Mouse (Mus musculus) hindbrain, embryonic 12.5 days (tissue): ENCODE results near the gene Gm10974. TPM values are rescaled to one million over a fixed set of nuclear protein-coding genes. Genes with fewer than 3 reads are reported as not detected.
A peak's percentile ranks its signal among the peaks of the same experiment; 100 is the strongest.

Source experiments
- ATAC-seq: fragments of 200-750 bp; cut with Nextera tagmentation; 2 replicates; pipeline ENCODE4 v1.8.0; 2017; ENCODE audit warnings: moderate TSS enrichment; ENCODE audit not compliant: low FRiP score
- H3K27ac ChIP-seq: fragments of 300-500 bp; sonication (generic); 2 replicates; pipeline ENCODE4 v1.5.1; 2016; ENCODE audit warnings: mild to moderate bottlenecking
- H3K27me3 ChIP-seq: fragments of 300-500 bp; sonication (generic); 2 replicates; pipeline ENCODE4 v1.6.1; 2016; ENCODE audit warnings: mild to moderate bottlenecking
- H3K36me3 ChIP-seq: fragments of 300-500 bp; sonication (generic); 2 replicates; pipeline ENCODE4 v1.6.1; 2016; ENCODE audit warnings: mild to moderate bottlenecking
- H3K4me1 ChIP-seq: fragments of 300-500 bp; sonication (generic); 2 replicates; pipeline ENCODE4 v1.6.1; 2016
- H3K4me2 ChIP-seq: fragments of 300-500 bp; sonication (generic); replicated peaks from 2 replicates; pipeline ENCODE4 v1.6.1; 2016; ENCODE audit warnings: mild to moderate bottlenecking
- H3K4me3 ChIP-seq: fragments of 300-500 bp; sonication (generic); 2 replicates; pipeline ENCODE4 v1.5.1; 2016; ENCODE audit warnings: mild to moderate bottlenecking
- H3K9ac ChIP-seq: fragments of 300-500 bp; sonication (generic); 2 replicates; pipeline ENCODE4 v1.6.1; 2016; ENCODE audit warnings: mild to moderate bottlenecking, moderate library complexity
- H3K9me3 ChIP-seq: fragments of 300-500 bp; sonication (generic); replicated peaks from 2 replicates; pipeline ENCODE4 v1.6.1; 2016; ENCODE audit warnings: mild to moderate bottlenecking
- WGBS: fragments of 180-500 bp; shearing (Covaris S2); methylation state at CpG from one replicate; pipeline ENCODE4 v1.1.7; 2016; 5-methylcytosine and 5-hydroxymethylcytosine counted together
- polyA plus RNA-seq: library from polyadenylated mRNA; unstranded; fragments of >200 nt; fragmentation: Nextera tagmentation; extraction: Ambion mirVana; gene quantifications from 2 replicates; pipeline ENCODE4 v1.2.1, GENCODE M21; 2016

Gm10974 gene
- polyA plus RNA-seq, 1 experiment from 2014 or later: not detected

- H3K4me2 ChIP-seq: peak overlapping the region; percentile 97
- no peak overlapping the region for H3K27ac ChIP-seq
- peaks cover 19% of the 10 kb centered on the region for H3K27me3 ChIP-seq
- peaks cover 17% of the 10 kb centered on the region for H3K4me1 ChIP-seq
- H3K36me3 ChIP-seq: no peaks in the 10 kb centered on the region
- WGBS: 12% methylated on average over 28 of the region's 28 CpGs
- H3K9ac ChIP-seq: no peak overlapping the region
- H3K9me3 ChIP-seq: no peaks in the 10 kb centered on the region
- H3K4me3 ChIP-seq: peak overlapping the region; percentile 59
- peak; percentile 78 for ATAC-seq
Measured at GRCm38 (mm10) chr7:66388621-66389532, 23.2 kb downstream of the Gm10974 start.

- no peak overlapping the region for H3K27ac ChIP-seq
- no peaks in the 10 kb centered on the region for H3K27me3 ChIP-seq
- no peaks in the 10 kb centered on the region for H3K9me3 ChIP-seq
- no peak overlapping the region for H3K9ac ChIP-seq
- no peaks in the 10 kb centered on the region for H3K36me3 ChIP-seq
- WGBS: 31% methylated on average over 3 of the region's 3 CpGs
- ATAC-seq: no peak
- 0 out of 2 replicates have a peak, but pooled peaks cover 2% of the 10 kb centered on the region for H3K4me1 ChIP-seq
- H3K4me3 ChIP-seq: no peak overlapping the region
- no peak overlapping the region for H3K4me2 ChIP-seq
Measured at GRCm38 (mm10) chr7:66397288-66397687, 31.6 kb downstream of the Gm10974 start.

- Histone ChIP-seq H3K9ac (no peak overlapping the region), H3K36me3 (no peaks in the 10 kb centered on the region), H3K4me3 (no peak overlapping the region), H3K4me1 (0 out of 2 replicates have a peak, but pooled peaks cover 6% of the 10 kb centered on the region), H3K9me3 (no peaks in the 10 kb centered on the region), H3K27me3 (no peaks in the 10 kb centered on the region), H3K27ac (no peak overlapping the region), H3K4me2 (no peak overlapping the region)
- ATAC-seq: no peak
- 65% methylated on average over 8 of the region's 8 CpGs for WGBS
Measured at GRCm38 (mm10) chr7:66401605-66402004, 35.9 kb downstream of the Gm10974 start.

- H3K27ac ChIP-seq: no peak overlapping the region
- no peak overlapping the region for H3K4me2 ChIP-seq
- no peaks in the 10 kb centered on the region for H3K27me3 ChIP-seq
- 0 out of 2 replicates have a peak, but pooled peaks cover 6% of the 10 kb centered on the region for H3K4me1 ChIP-seq
- ATAC-seq: no peak
- no peak overlapping the region for H3K9ac ChIP-seq
- H3K4me3 ChIP-seq: no peak overlapping the region
- WGBS: 89% methylated on average over 5 of the region's 5 CpGs
- no peaks in the 10 kb centered on the region for H3K36me3 ChIP-seq
- no peaks in the 10 kb centered on the region for H3K9me3 ChIP-seq
Measured at GRCm38 (mm10) chr7:66402876-66403275, 37.2 kb downstream of the Gm10974 start.

- Histone ChIP-seq H3K9ac (no peak overlapping the region), H3K27ac (no peak overlapping the region), H3K4me2 (no peak overlapping the region), H3K4me1 (0 out of 2 replicates have a peak, but pooled peaks cover 6% of the 10 kb centered on the region), H3K27me3 (no peaks in the 10 kb centered on the region), H3K4me3 (no peak overlapping the region), H3K9me3 (no peaks in the 10 kb centered on the region), H3K36me3 (no peaks in the 10 kb centered on the region)
- 70% methylated on average over 10 of the region's 10 CpGs for WGBS
- ATAC-seq: no peak
Measured at GRCm38 (mm10) chr7:66404141-66404540, 38.4 kb downstream of the Gm10974 start.

GRCm38 (mm10) chr7:66404802-66405201 lies 39.1 kb downstream of the Gm10974 start:
- H3K9me3 ChIP-seq: no peaks in the 10 kb centered on the region
- H3K27me3 ChIP-seq: no peaks in the 10 kb centered on the region
- no peak for ATAC-seq
- H3K36me3 ChIP-seq: no peaks in the 10 kb centered on the region
- H3K27ac ChIP-seq: no peak overlapping the region
- H3K4me2 ChIP-seq: no peak overlapping the region
- WGBS: 74% methylated on average over 4 of the region's 4 CpGs
- no peak overlapping the region for H3K4me3 ChIP-seq
- no peak overlapping the region for H3K9ac ChIP-seq
- 0 out of 2 replicates have a peak, but pooled peaks cover 6% of the 10 kb centered on the region for H3K4me1 ChIP-seq

- Histone ChIP-seq H3K36me3 (no peaks in the 10 kb centered on the region), H3K27ac (no peak overlapping the region), H3K9me3 (no peaks in the 10 kb centered on the region), H3K4me2 (no peak overlapping the region), H3K4me3 (no peak overlapping the region), H3K9ac (no peak overlapping the region), H3K4me1 (0 out of 2 replicates have a peak, but pooled peaks cover 6% of the 10 kb centered on the region), H3K27me3 (no peaks in the 10 kb centered on the region)
- ATAC-seq: no peak
- WGBS: 62% methylated on average over 11 of the region's 11 CpGs
Measured at GRCm38 (mm10) chr7:66405541-66405940, 39.8 kb downstream of the Gm10974 start.

- Histone ChIP-seq H3K27me3 (no peaks in the 10 kb centered on the region), H3K4me3 (no peak overlapping the region), H3K27ac (no peak overlapping the region), H3K4me1 (0 out of 2 replicates have a peak, but pooled peaks cover 6% of the 10 kb centered on the region), H3K9me3 (no peaks in the 10 kb centered on the region), H3K36me3 (no peaks in the 10 kb centered on the region), H3K9ac (no peak overlapping the region), H3K4me2 (no peak overlapping the region)
- no peak for ATAC-seq
- WGBS: 57% methylated on average over 13 of the region's 13 CpGs
Measured at GRCm38 (mm10) chr7:66405951-66406721, 40.4 kb downstream of the Gm10974 start.

- H3K36me3 ChIP-seq: no peaks in the 10 kb centered on the region
- H3K9ac ChIP-seq: no peak overlapping the region
- H3K4me1 ChIP-seq: 0 out of 2 replicates have a peak, but pooled peaks cover 4% of the 10 kb centered on the region
- H3K27ac ChIP-seq: no peak overlapping the region
- no peak overlapping the region for H3K4me3 ChIP-seq
- H3K4me2 ChIP-seq: no peak overlapping the region
- ATAC-seq: no peak
- 82% methylated on average over 8 of the region's 8 CpGs for WGBS
- H3K9me3 ChIP-seq: no peaks in the 10 kb centered on the region
- no peaks in the 10 kb centered on the region for H3K27me3 ChIP-seq
Measured at GRCm38 (mm10) chr7:66406971-66407370, 41.3 kb downstream of the Gm10974 start.

GRCm38 (mm10) chr7:66409433-66409832 lies 43.7 kb downstream of the Gm10974 start:
- 74% methylated on average over 6 of the region's 6 CpGs for WGBS
- H3K4me1 ChIP-seq: peaks cover 8% of the 10 kb centered on the region; the same call in 1 of the 2 replicates

GRCm38 (mm10) chr7:66413093-66413492 lies 47.4 kb downstream of the Gm10974 start:
- Histone ChIP-seq H3K27ac (no peak overlapping the region), H3K4me2 (no peak overlapping the region), H3K9ac (no peak overlapping the region), H3K27me3 (no peaks in the 10 kb centered on the region), H3K36me3 (no peaks in the 10 kb centered on the region), H3K9me3 (no peaks in the 10 kb centered on the region), H3K4me1 (peaks cover 4% of the 10 kb centered on the region; the same call in 1 of the 2 replicates), H3K4me3 (no peak overlapping the region)
- ATAC-seq: peak; percentile 35; the same call in 1 of the 2 replicates
- WGBS: 88% methylated on average over 7 of the region's 7 CpGs

More at GRCm38 (mm10) chr7:66409433-66409832, 43.7 kb downstream of the Gm10974 start:
- no peak overlapping the region for H3K27ac ChIP-seq
- no peak overlapping the region for H3K4me2 ChIP-seq
- H3K9ac ChIP-seq: no peak overlapping the region
- no peaks in the 10 kb centered on the region for H3K9me3 ChIP-seq
- H3K36me3 ChIP-seq: no peaks in the 10 kb centered on the region
- no peak overlapping the region for H3K4me3 ChIP-seq
- H3K27me3 ChIP-seq: no peaks in the 10 kb centered on the region
- ATAC-seq: no peak

GRCm38 (mm10) chr7:66416829-66417228 lies 51.1 kb downstream of the Gm10974 start:
- no peak overlapping the region for H3K9ac ChIP-seq
- WGBS: 95% methylated on average over 4 of the region's 4 CpGs
- H3K4me2 ChIP-seq: no peak overlapping the region
- ATAC-seq: no peak
- no peaks in the 10 kb centered on the region for H3K9me3 ChIP-seq
- peaks cover 4% of the 10 kb centered on the region; the same call in 1 of the 2 replicates for H3K4me1 ChIP-seq
- H3K27me3 ChIP-seq: no peaks in the 10 kb centered on the region
- no peak overlapping the region for H3K4me3 ChIP-seq
- no peak overlapping the region for H3K27ac ChIP-seq
- no peaks in the 10 kb centered on the region for H3K36me3 ChIP-seq
